Mouse (Mus musculus): Measurements from ENCODE around the gene Rab34. TPM values are rescaled to one million over a fixed set of nuclear protein-coding genes. Genes with fewer than 3 reads are reported as not detected.

Gene Rab34
- polyA plus RNA-seq, 1 experiment = 36.1 TPM

- Histone ChIP-seq H3K4me3 (ENCODE audit: low read depth, low read length) (peak within 1 kb of the TSS; percentile 97), H3K9ac (ENCODE audit: low read depth, poor library complexity, severe bottlenecking) (peak within 1 kb of the TSS; percentile 89), H3K27ac (ENCODE audit: insufficient read depth, low read length) (peak within 1 kb of the TSS; percentile 90), H3K36me3 (ENCODE audit: control insufficient read depth, insufficient read depth, low read length, poor library complexity, severe bottlenecking) (peaks cover 22% of the 10 kb centered on the region), H3K9me3 (replicated peaks; ENCODE audit: control insufficient read depth, insufficient read depth, low read length, poor library complexity, severe bottlenecking) (no peaks in the 10 kb centered on the region), H3K4me1 (ENCODE audit: control insufficient read depth, insufficient read depth, low read length) (no peaks in the 10 kb centered on the region), H3K27me3 (ENCODE audit: control insufficient read depth, insufficient read depth, low read length, poor library complexity, severe bottlenecking) (no peaks in the 10 kb centered on the region)
- no peak for TF ChIP-seq EP300 (IDR thresholded peaks at IDR 0.05; ENCODE audit: insufficient read depth, low read depth, low read length)
- TF ChIP-seq CTCF (IDR thresholded peaks at IDR 0.05; ENCODE audit: low read depth, low read length) = no peak
- peak; percentile 27 for TF ChIP-seq POLR2A (IDR thresholded peaks at IDR 0.05; ENCODE audit: insufficient read depth, low read length)
Observed at GRCm38 (mm10) chr11:78176402-78176862, 11.8 kb upstream of the Rab34 start, which contains the start of the genes Nek8 and Tlcd1. Gene Nek8, minus strand, starts transcription at chr11:78176675. Gene Tlcd1, plus strand, starts transcription at chr11:78176711.

DNA sequence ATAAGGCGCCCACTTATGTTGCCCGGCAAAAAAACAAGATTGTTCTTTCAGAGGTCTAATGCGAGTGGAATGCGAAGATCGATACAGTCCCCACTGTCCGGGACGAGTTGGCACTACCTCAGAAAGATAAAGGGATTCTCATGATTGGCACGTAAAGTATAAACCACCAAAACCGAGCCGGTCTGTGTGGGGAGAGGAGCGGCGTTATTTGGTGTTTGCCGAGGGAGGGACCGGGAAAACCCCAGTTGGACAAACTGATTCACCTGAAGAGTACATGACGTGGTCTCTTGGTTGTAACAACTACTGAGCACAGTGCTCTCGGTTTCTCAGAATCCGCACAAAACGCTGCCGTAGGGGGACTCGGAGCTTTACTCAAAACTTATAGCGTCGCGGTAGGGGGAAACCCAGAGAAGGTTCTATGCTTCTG is 11.3 kb upstream of the Rab34 start:
- peak overlapping the region; percentile 97 for H3K4me3 ChIP-seq (ENCODE audit: low read depth, low read length)
- TF ChIP-seq CTCF (IDR thresholded peaks at IDR 0.05; ENCODE audit: low read depth, low read length) (no peak), EP300 (IDR thresholded peaks at IDR 0.05; ENCODE audit: insufficient read depth, low read depth, low read length) (no peak)
- H3K27ac ChIP-seq (ENCODE audit: insufficient read depth, low read length) = peak overlapping the region; percentile 59
- no peaks in the 10 kb centered on the region for H3K27me3 ChIP-seq (ENCODE audit: control insufficient read depth, insufficient read depth, low read length, poor library complexity, severe bottlenecking)
- no peaks in the 10 kb centered on the region for H3K9me3 ChIP-seq (replicated peaks; ENCODE audit: control insufficient read depth, insufficient read depth, low read length, poor library complexity, severe bottlenecking)
- H3K36me3 ChIP-seq (ENCODE audit: control insufficient read depth, insufficient read depth, low read length, poor library complexity, severe bottlenecking) = peaks cover 27% of the 10 kb centered on the region
- peak overlapping the region; percentile 89 for H3K9ac ChIP-seq (ENCODE audit: low read depth, poor library complexity, severe bottlenecking)
- H3K4me1 ChIP-seq (ENCODE audit: control insufficient read depth, insufficient read depth, low read length) = no peaks in the 10 kb centered on the region

- H3K9me3 ChIP-seq (replicated peaks; ENCODE audit: control insufficient read depth, insufficient read depth, low read length, poor library complexity, severe bottlenecking) = no peaks in the 10 kb centered on the region
- peak overlapping the region; percentile 19; the same call in 1 of the 2 replicates for H3K27ac ChIP-seq (ENCODE audit: insufficient read depth, low read length)
- no peaks in the 10 kb centered on the region for H3K4me1 ChIP-seq (ENCODE audit: control insufficient read depth, insufficient read depth, low read length)
- H3K4me3 ChIP-seq (ENCODE audit: low read depth, low read length) = peak overlapping the region; percentile 97
- TF ChIP-seq EP300 (IDR thresholded peaks at IDR 0.05; ENCODE audit: insufficient read depth, low read depth, low read length) = 0 out of 2 replicates have a peak, but pooled peaks have one; percentile 28
- TF ChIP-seq CTCF (IDR thresholded peaks at IDR 0.05; ENCODE audit: low read depth, low read length) = no peak
- peak overlapping the region; percentile 89 for H3K9ac ChIP-seq (ENCODE audit: low read depth, poor library complexity, severe bottlenecking)
- no peaks in the 10 kb centered on the region for H3K27me3 ChIP-seq (ENCODE audit: control insufficient read depth, insufficient read depth, low read length, poor library complexity, severe bottlenecking)
- peaks cover 32% of the 10 kb centered on the region for H3K36me3 ChIP-seq (ENCODE audit: control insufficient read depth, insufficient read depth, low read length, poor library complexity, severe bottlenecking)
Observed at GRCm38 (mm10) chr11:78177437-78177836, 10.8 kb upstream of the Rab34 start.

- TF ChIP-seq CTCF (IDR thresholded peaks at IDR 0.05; ENCODE audit: low read depth, low read length) = peak; percentile 91
- TF ChIP-seq EP300 (IDR thresholded peaks at IDR 0.05; ENCODE audit: insufficient read depth, low read depth, low read length) = peak; percentile 60; the same call in 1 of the 2 replicates
- TF ChIP-seq POLR2A (IDR thresholded peaks at IDR 0.05; ENCODE audit: insufficient read depth, low read length) = peak; percentile 42
- Histone ChIP-seq H3K9me3 (replicated peaks; ENCODE audit: control insufficient read depth, insufficient read depth, low read length, poor library complexity, severe bottlenecking) (no peaks in the 10 kb centered on the region), H3K9ac (ENCODE audit: low read depth, poor library complexity, severe bottlenecking) (peak overlapping the region; percentile 89), H3K27me3 (ENCODE audit: control insufficient read depth, insufficient read depth, low read length, poor library complexity, severe bottlenecking) (no peaks in the 10 kb centered on the region), H3K27ac (ENCODE audit: insufficient read depth, low read length) (peak overlapping the region; percentile 90), H3K36me3 (ENCODE audit: control insufficient read depth, insufficient read depth, low read length, poor library complexity, severe bottlenecking) (peaks cover 39% of the 10 kb centered on the region), H3K4me3 (ENCODE audit: low read depth, low read length) (peak overlapping the region; percentile 97), H3K4me1 (ENCODE audit: control insufficient read depth, insufficient read depth, low read length) (no peaks in the 10 kb centered on the region)
Observed at GRCm38 (mm10) chr11:78177903-78178858, 10.0 kb upstream of the Rab34 start.

DNA sequence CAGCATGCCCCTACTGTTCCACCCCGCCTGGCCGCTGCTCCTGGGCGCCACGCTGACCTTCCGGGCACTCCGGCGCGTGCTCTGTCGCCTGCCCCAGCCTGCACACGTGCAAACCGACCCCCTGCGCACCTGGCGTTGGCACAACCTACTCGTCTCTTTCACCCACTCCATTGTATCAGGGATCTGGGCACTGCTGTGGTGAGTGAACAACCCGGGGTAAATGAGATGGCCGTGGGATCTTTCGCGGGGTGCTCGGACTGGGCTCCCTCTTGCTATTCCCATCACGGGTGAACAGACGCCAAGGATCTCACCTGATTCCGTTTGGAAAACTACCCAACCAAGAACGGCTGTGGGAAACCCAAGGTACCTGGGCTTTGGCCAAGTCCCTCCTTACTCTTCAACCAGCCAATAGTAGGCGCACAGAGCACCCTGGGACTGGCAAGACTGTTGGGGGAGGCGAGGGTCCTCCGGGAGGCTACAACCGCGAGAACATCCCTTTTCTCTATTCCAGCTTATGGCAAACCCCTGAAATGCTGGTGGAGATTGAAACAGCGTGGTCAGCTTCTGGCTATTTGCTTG is 9.3 kb upstream of the Rab34 start:
- H3K4me3 ChIP-seq (ENCODE audit: low read depth, low read length) = peak overlapping the region; percentile 82
- peak overlapping the region; percentile 89 for H3K9ac ChIP-seq (ENCODE audit: low read depth, poor library complexity, severe bottlenecking)
- H3K27me3 ChIP-seq (ENCODE audit: control insufficient read depth, insufficient read depth, low read length, poor library complexity, severe bottlenecking) = no peaks in the 10 kb centered on the region
- TF ChIP-seq POLR2A (IDR thresholded peaks at IDR 0.05; ENCODE audit: insufficient read depth, low read length) = no peak
- TF ChIP-seq CTCF (IDR thresholded peaks at IDR 0.05; ENCODE audit: low read depth, low read length) = no peak
- no peak for TF ChIP-seq EP300 (IDR thresholded peaks at IDR 0.05; ENCODE audit: insufficient read depth, low read depth, low read length)
- no peaks in the 10 kb centered on the region for H3K9me3 ChIP-seq (replicated peaks; ENCODE audit: control insufficient read depth, insufficient read depth, low read length, poor library complexity, severe bottlenecking)
- peak overlapping the region; percentile 90 for H3K27ac ChIP-seq (ENCODE audit: insufficient read depth, low read length)
- H3K36me3 ChIP-seq (ENCODE audit: control insufficient read depth, insufficient read depth, low read length, poor library complexity, severe bottlenecking) = peaks cover 39% of the 10 kb centered on the region
- no peaks in the 10 kb centered on the region for H3K4me1 ChIP-seq (ENCODE audit: control insufficient read depth, insufficient read depth, low read length)

Measured in ES-Bruce4 (cell line).